Mouse (Mus musculus) cortical plate, adult 2 months (tissue): ENCODE data around the gene Apbb2. TPM values are rescaled to one million over a fixed set of nuclear protein-coding genes. Genes with fewer than 3 reads are reported as not detected.

Experiments used
- H3K27ac ChIP-seq: fragments of 200-500 bp; 2 replicates; pipeline ENCODE4 v1.5.1; 2012; ENCODE audit warnings: low read length, control low read depth, inconsistent platforms; ENCODE audit not compliant: insufficient read depth
- H3K4me1 ChIP-seq: fragments of 200-500 bp; 2 replicates; pipeline ENCODE4 v1.6.1; 2011; ENCODE audit warnings: low read length; ENCODE audit not compliant: control insufficient read depth, insufficient read depth
- H3K4me3 ChIP-seq: fragments of 200-500 bp; 2 replicates; pipeline ENCODE4 v1.5.1; 2011; ENCODE audit warnings: mild to moderate bottlenecking, low read length, control low read depth; ENCODE audit not compliant: insufficient read depth
- CTCF ChIP-seq: fragments of 200-500 bp; IDR thresholded peaks from 2 replicates; pipeline ENCODE4 v1.5.1; 2011; ENCODE audit warnings: mild to moderate bottlenecking, control low read depth, low read length; ENCODE audit not compliant: insufficient read depth; ENCODE audit errors: extremely low read depth
- POLR2A ChIP-seq: fragments of 200-500 bp; IDR thresholded peaks from 2 replicates; pipeline ENCODE4 v1.6.1; 2011; ENCODE audit warnings: mild to moderate bottlenecking, low read length, control low read depth; ENCODE audit not compliant: insufficient read depth; ENCODE audit errors: extremely low read depth
- polyA plus RNA-seq: library from polyadenylated mRNA; depleted of rRNA; stranded (reverse); fragments of >200 nt; gene quantifications from 2 replicates; pipeline ENCODE4 v1.2.3, GENCODE M21; 2012

The Apbb2 gene
- polyA plus RNA-seq, 1 experiment, result 28.8 TPM

- no peak overlapping the region for H3K4me3 ChIP-seq
- TF ChIP-seq CTCF, result no peak
- TF ChIP-seq POLR2A, result no peak
- peaks cover 8% of the 10 kb centered on the region; the same call in 1 of the 2 replicates for H3K4me1 ChIP-seq
- H3K27ac ChIP-seq, result no peak overlapping the region
Observed at GRCm38 (mm10) chr5:66407948-66408347, 210.6 kb downstream of the Apbb2 start.

- Histone ChIP-seq H3K27ac (no peak overlapping the region), H3K4me1 (peaks cover 6% of the 10 kb centered on the region; the same call in 1 of the 2 replicates), H3K4me3 (no peak overlapping the region)
- TF ChIP-seq CTCF (no peak), POLR2A (no peak)
Observed at GRCm38 (mm10) chr5:66406431-66406830, 212.2 kb downstream of the Apbb2 start.

- TF ChIP-seq CTCF (no peak), POLR2A (no peak)
- H3K4me3 ChIP-seq, result no peak overlapping the region
- no peak overlapping the region for H3K27ac ChIP-seq
- H3K4me1 ChIP-seq, result peaks cover 6% of the 10 kb centered on the region; the same call in 1 of the 2 replicates
Observed at GRCm38 (mm10) chr5:66405731-66406399, 212.7 kb downstream of the Apbb2 start.

GRCm38 (mm10) chr5:66405305-66405704 lies 213.3 kb downstream of the Apbb2 start:
- H3K27ac ChIP-seq, result no peak overlapping the region
- H3K4me3 ChIP-seq, result no peak overlapping the region
- TF ChIP-seq CTCF (no peak), POLR2A (no peak)
- peaks cover 6% of the 10 kb centered on the region; the same call in 1 of the 2 replicates for H3K4me1 ChIP-seq

- TF ChIP-seq POLR2A (no peak), CTCF (no peak)
- Histone ChIP-seq H3K4me3 (no peak overlapping the region), H3K27ac (no peak overlapping the region), H3K4me1 (peaks cover 2% of the 10 kb centered on the region; the same call in 1 of the 2 replicates)
Observed at GRCm38 (mm10) chr5:66400563-66400962, 218.0 kb downstream of the Apbb2 start.

- no peak overlapping the region for H3K4me3 ChIP-seq
- TF ChIP-seq POLR2A, result no peak
- no peak for TF ChIP-seq CTCF
- no peak overlapping the region for H3K27ac ChIP-seq
- no peaks in the 10 kb centered on the region; the same call in 1 of the 2 replicates for H3K4me1 ChIP-seq
Observed at GRCm38 (mm10) chr5:66399264-66399620, 219.3 kb downstream of the Apbb2 start.

GRCm38 (mm10) chr5:66398530-66399263 lies 219.9 kb downstream of the Apbb2 start:
- no peak overlapping the region for H3K4me3 ChIP-seq
- no peaks in the 10 kb centered on the region; the same call in 1 of the 2 replicates for H3K4me1 ChIP-seq
- H3K27ac ChIP-seq, result no peak overlapping the region
- TF ChIP-seq CTCF (no peak), POLR2A (no peak)

GRCm38 (mm10) chr5:66393767-66394446 lies 224.7 kb downstream of the Apbb2 start:
- no peak overlapping the region for H3K4me3 ChIP-seq
- no peaks in the 10 kb centered on the region for H3K4me1 ChIP-seq
- H3K27ac ChIP-seq, result no peak overlapping the region
- no peak for TF ChIP-seq CTCF
- no peak for TF ChIP-seq POLR2A

GRCm38 (mm10) chr5:66392861-66393529 lies 225.6 kb downstream of the Apbb2 start:
- H3K27ac ChIP-seq, result no peak overlapping the region
- no peaks in the 10 kb centered on the region for H3K4me1 ChIP-seq
- TF ChIP-seq CTCF, result no peak
- TF ChIP-seq POLR2A, result no peak
- H3K4me3 ChIP-seq, result no peak overlapping the region
